Mouse (Mus musculus) G1E (cell line): ENCODE measurements around the gene Rreb1. TPM values are rescaled to one million over a fixed set of nuclear protein-coding genes. Genes with fewer than 3 reads are reported as not detected.

ENCODE experiments used
- ATAC-seq: 2 replicates; pipeline ENCODE4 v1.8.0; 2016; ENCODE audit warnings: mild to moderate bottlenecking; ENCODE audit not compliant: insufficient number of reproducible peaks, poor library complexity, low FRiP score, severe bottlenecking; ENCODE audit errors: extremely low read depth
- DNase-seq: peaks from one replicate; pipeline ENCODE4 v3.0.0; 2012; ENCODE audit warnings: low spot score
- H3K27me3 ChIP-seq: 2 replicates; pipeline ENCODE4 v1.6.1; 2012; ENCODE audit warnings: mild to moderate bottlenecking, low read length, inconsistent platforms; ENCODE audit not compliant: insufficient read depth
- H3K36me3 ChIP-seq: replicated peaks from 2 replicates; pipeline ENCODE3; 2012; ENCODE audit warnings: mild to moderate bottlenecking, inconsistent platforms
- H3K4me1 ChIP-seq: 2 replicates; pipeline ENCODE4 v1.6.1; 2012; ENCODE audit warnings: low read depth, low read length, inconsistent platforms, mixed read lengths; ENCODE audit not compliant: insufficient read depth
- H3K4me3 ChIP-seq: 2 replicates; pipeline ENCODE4 v1.5.1; 2012; ENCODE audit warnings: low read depth, mild to moderate bottlenecking, inconsistent platforms, low read length, moderate library complexity, mixed read lengths
- H3K9me3 ChIP-seq: replicated peaks from 2 replicates; pipeline ENCODE4 v1.6.1; 2012; ENCODE audit warnings: inconsistent platforms
- CTCF ChIP-seq: IDR thresholded peaks from 2 replicates; pipeline ENCODE4 v1.5.1; 2012; ENCODE audit warnings: low read depth, low read length, inconsistent platforms, mixed read lengths
- GATA1 ChIP-seq: IDR thresholded peaks from 2 replicates; pipeline ENCODE4 v1.6.1; 2012; ENCODE audit warnings: borderline replicate concordance, low read length, inconsistent platforms, mixed read lengths
- GATA2 ChIP-seq: IDR thresholded peaks from 2 replicates; pipeline ENCODE4 v1.6.1; 2012; ENCODE audit warnings: low read depth, low read length, inconsistent platforms, borderline replicate concordance
- POLR2AphosphoS5 ChIP-seq: IDR thresholded peaks from 2 replicates; pipeline ENCODE4 v1.6.1; 2012; ENCODE audit warnings: low read depth, low read length, inconsistent platforms; ENCODE audit not compliant: insufficient replicate concordance
- TAL1 ChIP-seq: conservative IDR thresholded peaks from 2 replicates; pipeline ENCODE4 v1.6.1; 2012; ENCODE audit warnings: low read depth, low read length, inconsistent platforms, mixed read lengths
- polyA plus RNA-seq: library from polyadenylated mRNA; stranded (reverse); fragments of >175 nt; gene quantifications from 2 replicates; pipeline ENCODE4 v1.2.3, GENCODE M21; 2012
- total RNA-seq, 2 experiments: library from RNA; stranded (forward) in 1 of 2; stranded (reverse) in 1 of 2; fragments of 200-1000 nt in 1 of 2; fragments of >200 nt in 1 of 2; fragmentation: Nextera tagmentation in 1 of 2; gene quantifications; 2 replicates each; pipeline ENCODE4 v1.2.3; 2014 to 2017

Gene Rreb1
- total and polyA plus RNA-seq, 3 experiments: 16.8 to 122 (median 87.2) TPM

GRCm38 (mm10) chr13:37926394-37926793, 148.2 kb downstream of the Rreb1 start:
- Histone ChIP-seq H3K9me3 (no peaks in the 10 kb centered on the region), H3K4me1 (peaks cover 19% of the 10 kb centered on the region), H3K4me3 (no peak overlapping the region), H3K36me3 (peaks cover 100% of the 10 kb centered on the region), H3K27me3 (no peaks in the 10 kb centered on the region; the same call in 1 of the 2 replicates)
- TF ChIP-seq CTCF (no peak), GATA1 (no peak), POLR2AphosphoS5 (no peak), TAL1 (no peak), GATA2 (no peak)
- no peak for ATAC-seq
- no peak for DNase-seq

- Histone ChIP-seq H3K27me3 (no peaks in the 10 kb centered on the region; the same call in 1 of the 2 replicates), H3K36me3 (peaks cover 98% of the 10 kb centered on the region), H3K9me3 (no peaks in the 10 kb centered on the region), H3K4me1 (peaks cover 27% of the 10 kb centered on the region), H3K4me3 (no peak overlapping the region)
- ATAC-seq (no peak), DNase-seq (no peak)
- TF ChIP-seq POLR2AphosphoS5: no peak
Observed at GRCm38 (mm10) chr13:37929532-37929931, 151.3 kb downstream of the Rreb1 start.

- ATAC-seq (no peak), DNase-seq (no peak)
- TF ChIP-seq POLR2AphosphoS5: no peak
- TF ChIP-seq GATA1: no peak
- TF ChIP-seq TAL1: no peak
- TF ChIP-seq GATA2: no peak
- no peak for TF ChIP-seq CTCF
- Histone ChIP-seq H3K27me3 (no peaks in the 10 kb centered on the region; the same call in 1 of the 2 replicates), H3K9me3 (no peaks in the 10 kb centered on the region), H3K4me1 (peaks cover 27% of the 10 kb centered on the region), H3K4me3 (no peak overlapping the region), H3K36me3 (peaks cover 98% of the 10 kb centered on the region)
Observed at GRCm38 (mm10) chr13:37930091-37930490, 151.9 kb downstream of the Rreb1 start.

GRCm38 (mm10) chr13:37930621-37931020, 152.4 kb downstream of the Rreb1 start:
- DNase-seq: no peak
- TF ChIP-seq CTCF (no peak), GATA2 (no peak), GATA1 (no peak), TAL1 (no peak), POLR2AphosphoS5 (no peak)
- H3K4me1 ChIP-seq: peaks cover 27% of the 10 kb centered on the region
- no peak overlapping the region; the same call in 1 of the 2 replicates for H3K4me3 ChIP-seq
- H3K27me3 ChIP-seq: no peaks in the 10 kb centered on the region; the same call in 1 of the 2 replicates
- no peaks in the 10 kb centered on the region for H3K9me3 ChIP-seq
- peaks cover 98% of the 10 kb centered on the region for H3K36me3 ChIP-seq
- ATAC-seq: no peak

- Histone ChIP-seq H3K9me3 (no peaks in the 10 kb centered on the region), H3K27me3 (no peaks in the 10 kb centered on the region; the same call in 1 of the 2 replicates), H3K4me1 (peaks cover 27% of the 10 kb centered on the region), H3K36me3 (peaks cover 98% of the 10 kb centered on the region), H3K4me3 (no peak overlapping the region; the same call in 1 of the 2 replicates)
- DNase-seq (peak; percentile 26), ATAC-seq (no peak)
- TF ChIP-seq TAL1 (no peak), GATA2 (no peak), POLR2AphosphoS5 (no peak), GATA1 (no peak), CTCF (no peak)
Observed at GRCm38 (mm10) chr13:37931210-37931922, 153.2 kb downstream of the Rreb1 start.

- H3K36me3 ChIP-seq: peaks cover 90% of the 10 kb centered on the region
- DNase-seq (no peak), ATAC-seq (no peak)
- H3K4me3 ChIP-seq: no peak overlapping the region
- peaks cover 27% of the 10 kb centered on the region for H3K4me1 ChIP-seq
- TF ChIP-seq TAL1 (no peak), GATA1 (no peak), POLR2AphosphoS5 (no peak), GATA2 (no peak), CTCF (no peak)
- H3K27me3 ChIP-seq: no peaks in the 10 kb centered on the region; the same call in 1 of the 2 replicates
- no peaks in the 10 kb centered on the region for H3K9me3 ChIP-seq
Observed at GRCm38 (mm10) chr13:37934075-37934474, 155.9 kb downstream of the Rreb1 start.

- H3K9me3 ChIP-seq: no peaks in the 10 kb centered on the region
- no peak overlapping the region for H3K4me3 ChIP-seq
- DNase-seq (no peak), ATAC-seq (no peak)
- peaks cover 22% of the 10 kb centered on the region for H3K4me1 ChIP-seq
- H3K27me3 ChIP-seq: no peaks in the 10 kb centered on the region; the same call in 1 of the 2 replicates
- H3K36me3 ChIP-seq: peaks cover 89% of the 10 kb centered on the region
- no peak for TF ChIP-seq GATA2
- no peak for TF ChIP-seq TAL1
- TF ChIP-seq GATA1: no peak
- TF ChIP-seq POLR2AphosphoS5: no peak
- no peak for TF ChIP-seq CTCF
Observed at GRCm38 (mm10) chr13:37934920-37935319, 156.7 kb downstream of the Rreb1 start.
